Mouse (Mus musculus) embryonic fibroblast, embryonic 13.5 days (primary cell): ENCODE results near the gene Ring1.

ENCODE experiments used
- CTCF ChIP-seq: IDR thresholded peaks from 2 replicates; pipeline ENCODE4 v1.5.1; 2011; ENCODE audit warnings: mild to moderate bottlenecking, control low read depth, low read length, moderate library complexity, borderline replicate concordance; ENCODE audit not compliant: insufficient read depth
- POLR2A ChIP-seq: IDR thresholded peaks from 2 replicates; pipeline ENCODE4 v1.6.1; 2011; ENCODE audit warnings: low read depth, mild to moderate bottlenecking, control low read depth, low read length, moderate library complexity

GRCm38 (mm10) chr17:33995651-33996050 lies 28.8 kb downstream of the Ring1 start:
- TF ChIP-seq CTCF (no peak), POLR2A (no peak)
